Mouse (Mus musculus) WW6 (cell line): ENCODE data around the gene Ezh1.

Experiments used
- DNase-seq: peaks from one replicate; pipeline ENCODE4 v3.0.0-alpha.2; 2013; ENCODE audit warnings: low read depth, low spot score

The Ezh1 gene

GRCm38 (mm10) chr11:101143338-101144225, 82.7 kb downstream of the Ezh1 start:
- DNase-seq, result no peak

- DNase-seq, result no peak
Observed at GRCm38 (mm10) chr11:101142215-101142967, 83.9 kb downstream of the Ezh1 start.
